Mouse (Mus musculus) retina, adult 2 months (tissue): ENCODE measurements around the gene Nrp1.

Source experiments
- DNase-seq: peaks from one replicate; pipeline ENCODE4 v3.0.0-alpha.2; 2012; ENCODE audit warnings: low read depth, low spot score

Nrp1 gene

DNA sequence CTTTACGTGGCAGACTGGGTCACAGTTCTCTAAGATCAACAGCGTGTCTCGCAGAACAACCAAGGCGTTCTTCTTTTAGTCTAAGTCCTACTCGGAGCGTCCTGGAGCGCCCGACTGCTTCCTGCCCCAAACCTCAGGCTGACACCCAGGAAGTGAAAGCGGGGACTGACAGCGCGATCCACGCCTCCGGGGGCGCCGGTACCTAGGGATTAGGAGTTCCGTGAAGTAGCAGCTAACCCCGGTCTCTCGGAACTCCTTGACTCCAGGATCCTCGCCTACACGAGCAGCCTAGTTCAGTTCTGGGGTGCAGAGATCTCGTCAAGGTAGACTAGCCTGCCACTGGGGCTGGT is at the start of gene Nrp1:
Nrp1 (plus strand) TSS at position 199 of the 350 bp plus-strand sequence.
- no peak for DNase-seq

DNA sequence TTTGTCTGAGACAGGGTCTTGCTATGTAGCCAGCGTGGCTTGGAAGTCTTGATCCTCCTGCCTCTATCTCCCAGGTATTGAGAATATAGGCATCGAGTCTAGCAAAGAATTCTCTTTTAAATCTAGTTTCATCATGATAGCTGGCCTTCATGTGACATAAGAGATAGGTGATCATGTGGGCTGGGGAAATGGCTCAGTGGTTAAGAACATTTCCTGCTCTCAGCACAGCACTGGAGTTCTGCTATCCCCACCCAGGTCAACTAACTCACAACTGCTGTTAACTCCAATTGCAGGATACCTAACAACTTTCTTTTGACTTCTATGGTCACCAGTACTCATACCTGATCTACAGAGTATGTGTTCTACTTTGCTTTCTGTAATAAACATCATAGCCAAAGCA is 37.6 kb upstream of the Nrp1 start:
- no peak for DNase-seq

DNA sequence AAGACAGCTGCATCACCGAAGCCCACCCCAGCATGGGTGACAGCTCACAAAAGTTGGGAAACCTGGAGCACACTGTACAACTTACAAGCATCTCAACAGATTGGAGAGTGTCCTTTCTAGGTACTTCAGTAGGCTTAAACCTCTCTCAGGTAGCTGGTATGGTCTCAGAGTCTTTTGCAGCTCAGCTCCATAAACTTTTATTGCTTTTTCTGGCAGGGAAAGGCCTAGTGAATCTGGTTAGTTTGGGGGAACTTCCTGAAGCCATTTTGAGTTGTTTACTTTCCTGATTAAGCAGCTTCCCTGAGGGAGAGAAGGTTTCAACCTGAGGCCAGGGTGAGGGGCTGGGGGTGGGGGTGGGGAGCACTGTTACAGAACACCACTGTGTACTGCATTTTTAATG is 31.1 kb upstream of the Nrp1 start:
- no peak for DNase-seq

DNA sequence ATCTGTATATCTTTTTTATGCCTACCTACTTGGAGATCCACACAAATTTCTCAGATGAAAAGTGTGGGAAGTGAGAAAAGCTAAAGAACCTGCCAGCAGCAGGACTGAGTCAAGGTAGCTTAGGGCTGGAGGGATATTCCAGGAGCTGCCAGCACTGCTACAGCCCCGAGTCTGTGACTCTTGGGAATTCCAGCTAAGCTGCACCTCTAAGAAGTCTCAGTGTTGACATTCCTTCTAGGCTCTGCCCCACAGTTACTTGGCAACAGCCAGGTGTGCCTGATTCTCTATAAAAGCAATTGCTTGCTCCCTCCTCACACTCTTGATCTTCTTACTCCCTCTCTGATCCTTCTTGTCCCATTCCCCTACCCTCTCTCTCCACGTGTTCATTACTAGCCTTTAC is 30.5 kb upstream of the Nrp1 start:
- no peak for DNase-seq

DNA sequence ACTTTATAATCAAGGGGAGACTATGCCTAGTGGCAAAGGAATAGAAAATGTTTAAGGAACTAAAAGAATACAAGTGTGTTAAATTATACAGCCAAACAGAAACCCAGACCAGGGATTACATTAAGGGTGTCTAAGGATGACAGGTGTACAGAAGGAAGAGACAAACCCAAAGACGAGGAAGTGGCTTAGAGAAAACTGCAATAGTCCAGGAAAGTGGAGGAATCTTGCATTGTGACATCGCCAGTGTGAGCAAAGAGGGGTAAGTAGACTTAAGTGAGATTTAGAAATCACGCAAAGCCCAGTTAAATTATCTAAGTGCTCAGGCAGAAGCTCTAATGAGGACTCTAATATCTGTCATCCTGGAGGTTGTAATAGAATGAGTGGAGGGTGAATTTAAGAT is 28.9 kb upstream of the Nrp1 start:
- no peak for DNase-seq

DNA sequence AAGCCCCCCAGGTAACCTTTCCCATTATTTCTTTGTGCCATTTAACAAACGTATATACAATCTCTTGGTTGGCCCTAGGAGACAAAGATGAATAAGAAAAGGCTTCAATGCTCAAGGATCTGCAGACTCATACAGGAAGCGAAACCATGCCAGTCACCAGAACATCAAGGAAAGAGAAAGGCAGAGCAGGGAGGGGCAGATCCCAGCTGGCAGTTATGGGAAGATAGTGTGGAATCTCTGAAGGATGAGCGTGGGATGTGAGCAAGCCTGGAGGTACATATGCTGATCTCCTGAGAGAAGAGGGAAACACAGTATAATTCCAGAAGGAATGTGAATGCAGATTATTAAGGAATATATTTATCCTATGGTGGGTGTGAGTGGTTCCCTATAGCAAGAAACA is 22.4 kb upstream of the Nrp1 start:
- no peak for DNase-seq

DNA sequence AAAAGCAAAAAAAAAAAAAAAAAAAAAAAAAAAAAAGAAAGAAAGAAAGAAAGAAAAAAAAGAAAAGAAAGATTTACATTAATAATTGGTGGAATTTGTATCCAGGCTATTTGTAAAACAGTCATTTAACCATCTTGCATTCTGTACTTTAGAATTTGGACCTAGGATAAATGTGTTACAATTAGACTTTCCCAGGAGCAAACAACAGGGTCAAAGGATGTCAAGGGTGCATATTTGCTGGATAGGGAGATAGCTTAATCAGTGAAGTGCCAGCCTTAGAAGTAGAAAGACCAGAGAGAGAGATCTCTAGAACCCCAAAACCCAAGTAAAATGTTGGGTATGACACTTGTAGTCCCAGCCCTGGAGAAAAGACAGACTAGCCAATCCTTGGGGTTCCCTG is 19.5 kb upstream of the Nrp1 start:
- no peak for DNase-seq

DNA sequence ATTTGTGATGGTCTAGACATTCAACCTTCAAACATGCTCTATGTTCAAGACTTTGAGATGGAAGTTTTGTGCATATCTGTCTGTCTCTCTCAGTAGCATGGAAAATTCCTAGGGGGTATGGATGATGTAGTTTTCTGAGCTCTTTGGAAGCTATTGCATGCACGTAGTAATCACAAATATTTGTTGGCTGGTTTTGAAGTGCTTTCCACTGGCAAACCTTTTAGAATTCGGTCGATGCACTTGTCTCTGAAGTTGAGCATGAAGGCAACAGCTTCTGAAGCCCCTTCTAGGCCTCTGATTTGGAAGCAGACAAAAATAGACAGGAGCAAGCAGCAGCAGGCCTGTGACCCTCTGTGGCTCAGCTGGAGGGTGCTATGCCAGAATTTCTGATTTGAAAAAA is 18.9 kb upstream of the Nrp1 start:
- DNase-seq, result no peak

DNA sequence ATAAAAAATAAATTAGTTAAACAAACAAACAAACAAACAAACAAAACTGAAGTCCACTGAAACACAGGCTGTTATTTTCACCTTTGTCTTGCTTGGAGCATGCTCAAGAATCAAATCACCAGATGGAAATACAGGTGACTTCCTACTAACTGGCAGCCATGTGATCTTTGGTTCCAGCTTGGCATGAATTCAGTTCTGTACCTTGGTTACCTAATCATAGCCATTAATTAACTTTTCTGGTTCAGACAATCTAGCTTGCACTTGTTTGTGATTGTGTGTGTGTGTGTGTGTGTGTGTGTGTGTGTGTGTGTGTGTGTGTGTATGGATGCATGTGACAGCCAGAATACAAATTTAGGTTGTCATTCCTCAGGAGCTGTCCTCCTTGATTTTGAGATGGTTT is 8.0 kb upstream of the Nrp1 start:
- no peak for DNase-seq

DNA sequence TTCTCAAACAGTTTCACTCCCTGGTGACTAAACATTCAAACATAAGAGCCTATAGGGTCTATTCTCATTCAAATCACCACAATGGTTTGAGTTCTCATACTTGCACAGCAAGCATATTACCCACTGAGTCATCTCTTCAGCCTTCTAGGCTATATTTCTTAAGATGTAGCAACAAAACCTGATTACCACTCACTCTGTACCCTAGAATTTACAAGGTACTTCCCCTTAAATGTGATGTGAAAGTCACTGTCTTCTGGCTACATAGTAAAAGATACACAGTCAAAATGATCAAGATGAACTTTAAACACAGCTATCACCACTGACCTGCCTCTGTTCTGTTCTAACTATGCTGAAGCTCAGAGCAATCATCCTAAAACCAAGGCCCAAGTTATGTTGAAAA is 7.2 kb upstream of the Nrp1 start:
- DNase-seq, result no peak

DNA sequence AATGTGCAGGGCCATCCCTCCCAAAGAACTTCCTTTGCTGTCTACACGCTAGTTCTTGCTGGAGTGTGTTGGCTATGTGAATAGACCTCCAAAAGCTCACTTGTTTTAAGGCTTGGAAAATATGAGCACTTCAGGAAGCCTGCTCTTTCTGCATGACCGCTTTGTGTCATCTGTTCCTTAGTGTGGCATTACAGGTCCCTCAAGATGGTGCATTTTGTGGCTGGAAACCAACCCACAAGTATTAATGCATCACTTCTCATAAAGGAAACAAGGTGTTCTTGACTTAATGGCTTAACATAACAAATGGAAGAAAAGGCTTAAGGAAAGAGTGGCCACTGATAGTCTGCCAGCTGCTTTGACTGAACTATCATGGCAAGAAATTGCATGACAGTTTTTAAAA is 5.6 kb upstream of the Nrp1 start:
- no peak for DNase-seq

DNA sequence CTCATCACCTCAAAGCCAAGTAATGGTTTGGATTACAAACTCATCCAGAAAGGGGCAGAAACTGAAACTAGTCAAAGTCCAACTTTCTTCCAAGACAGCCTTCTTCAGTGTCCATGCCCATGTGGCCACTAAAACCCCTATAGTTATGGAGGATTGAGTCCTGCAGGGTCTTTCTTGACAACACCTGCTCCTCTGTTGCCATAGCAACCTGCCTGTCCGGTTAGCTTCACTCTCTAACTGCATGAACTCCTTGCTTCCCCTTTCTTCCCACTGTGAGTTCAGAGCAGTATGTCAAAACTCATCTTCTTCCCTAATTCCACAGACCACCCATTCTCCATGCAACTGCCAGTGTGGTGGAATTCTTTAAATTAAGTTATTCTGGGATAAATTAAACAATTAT is 4.4 kb upstream of the Nrp1 start:
- DNase-seq, result no peak

DNA sequence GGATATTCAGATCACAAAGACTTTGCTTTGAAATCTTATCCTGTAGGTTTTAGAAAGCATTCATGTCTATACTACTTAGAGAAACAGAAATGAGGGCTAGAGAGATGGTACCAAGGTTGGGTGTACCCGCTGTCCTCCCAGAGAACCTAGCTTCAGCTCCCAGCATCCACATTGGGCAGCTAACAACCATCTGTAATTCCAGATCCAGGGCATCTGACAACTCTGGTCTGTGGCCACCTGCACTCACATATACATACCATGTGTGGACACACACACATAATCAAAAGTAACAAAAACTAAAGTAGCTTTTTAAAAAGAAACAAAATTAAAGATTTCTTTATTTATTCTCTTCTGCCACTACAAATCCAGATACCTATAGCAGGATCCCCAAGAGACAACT is 3.3 kb upstream of the Nrp1 start:
- DNase-seq, result no peak

DNA sequence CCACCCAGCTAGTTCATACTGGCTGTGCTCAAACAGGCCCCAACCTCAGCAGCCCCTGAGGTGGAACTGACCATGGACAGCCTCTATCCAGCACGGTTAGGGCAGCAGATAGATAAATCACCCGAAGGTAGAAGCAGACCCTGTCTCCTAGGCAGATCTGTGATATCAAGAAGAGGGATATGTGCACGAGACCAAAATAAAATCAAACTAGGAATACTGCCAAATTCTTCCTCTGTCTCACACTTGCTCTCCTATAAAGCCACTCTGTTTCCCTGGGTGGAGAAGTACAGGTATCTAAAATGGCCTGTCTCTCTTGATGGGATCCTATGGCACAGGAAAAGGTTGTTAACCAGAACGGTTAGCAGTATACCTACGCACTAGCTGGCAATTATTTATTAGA is 2.2 kb upstream of the Nrp1 start:
- no peak for DNase-seq

DNA sequence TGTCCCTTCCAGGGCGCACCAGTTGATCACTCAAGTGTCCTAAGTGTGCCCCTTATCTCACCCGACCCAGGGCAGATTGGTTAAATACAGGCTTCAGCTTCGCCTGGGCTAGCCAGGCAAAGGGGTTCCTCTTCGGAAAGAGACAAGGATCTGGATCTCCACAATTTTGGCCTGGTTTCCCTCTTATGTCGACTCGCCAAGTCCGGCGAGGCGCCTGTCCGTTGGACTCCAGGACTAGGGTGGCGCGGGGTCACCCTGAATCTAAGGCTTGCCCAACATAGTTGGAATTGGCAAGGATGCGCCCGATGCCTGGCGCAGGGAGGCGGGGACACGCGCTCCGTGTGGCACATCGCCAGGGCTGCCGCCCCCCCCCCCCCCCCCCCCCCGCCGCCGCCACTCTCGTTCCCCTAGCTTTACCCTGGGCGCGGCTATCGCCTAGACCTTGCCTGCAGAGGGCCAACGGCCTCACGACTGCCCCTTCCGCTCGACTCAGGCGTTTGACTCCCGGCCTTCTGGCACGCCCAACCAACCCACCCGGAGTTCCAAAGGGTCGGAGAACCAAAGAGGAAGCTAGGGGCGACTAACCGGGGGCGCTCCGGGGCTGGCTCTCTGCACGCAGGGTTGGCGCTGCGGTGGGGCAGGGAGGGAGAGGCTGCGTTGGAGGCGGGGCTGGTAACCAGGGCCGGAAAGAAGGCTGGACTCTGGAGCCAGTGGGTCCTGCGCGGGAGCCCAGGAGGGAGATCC is 1.4 kb upstream of the Nrp1 start:
- DNase-seq, result no peak

DNA sequence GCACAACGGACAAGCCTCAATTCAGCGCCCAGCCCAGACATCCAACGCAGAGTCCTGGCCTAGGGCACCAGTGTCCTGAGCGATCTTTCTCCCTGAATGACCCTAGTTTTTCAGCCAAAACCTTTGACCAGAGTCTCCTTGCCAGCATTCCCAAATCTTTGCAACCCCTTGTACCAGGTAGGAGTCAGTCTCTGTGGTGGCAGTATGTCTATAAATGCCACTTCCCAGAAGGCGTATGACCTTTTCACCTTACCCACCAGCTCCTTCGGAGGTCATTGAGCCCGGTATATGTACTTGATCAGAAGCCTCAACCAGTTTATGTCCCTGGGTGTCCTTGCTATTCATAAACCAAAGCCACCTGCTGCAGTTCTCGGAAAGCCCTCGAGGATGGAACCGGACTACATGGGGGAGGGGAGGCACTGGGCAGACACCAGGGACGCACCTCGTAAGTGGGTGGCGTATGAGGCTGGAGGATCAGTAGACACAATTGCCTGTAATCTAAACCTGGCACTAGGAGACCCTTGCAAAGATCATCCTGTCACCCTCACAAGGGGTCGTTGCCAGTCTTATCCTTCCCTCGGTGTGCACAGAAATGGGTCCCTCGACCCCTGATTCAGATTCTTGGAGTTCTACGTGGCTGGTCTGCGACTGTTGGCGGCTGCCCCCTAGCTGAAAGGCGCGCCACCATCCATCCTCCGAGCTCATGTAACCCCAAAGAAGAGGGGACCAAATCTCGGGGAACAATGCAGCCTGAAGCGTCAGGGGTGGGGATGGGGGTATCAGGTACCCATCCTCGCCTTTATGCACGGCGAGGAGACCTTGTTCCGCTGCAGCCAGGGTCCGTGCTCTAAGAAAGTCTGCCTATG is 631 bp upstream of the Nrp1 start:
- DNase-seq, result no peak

DNA sequence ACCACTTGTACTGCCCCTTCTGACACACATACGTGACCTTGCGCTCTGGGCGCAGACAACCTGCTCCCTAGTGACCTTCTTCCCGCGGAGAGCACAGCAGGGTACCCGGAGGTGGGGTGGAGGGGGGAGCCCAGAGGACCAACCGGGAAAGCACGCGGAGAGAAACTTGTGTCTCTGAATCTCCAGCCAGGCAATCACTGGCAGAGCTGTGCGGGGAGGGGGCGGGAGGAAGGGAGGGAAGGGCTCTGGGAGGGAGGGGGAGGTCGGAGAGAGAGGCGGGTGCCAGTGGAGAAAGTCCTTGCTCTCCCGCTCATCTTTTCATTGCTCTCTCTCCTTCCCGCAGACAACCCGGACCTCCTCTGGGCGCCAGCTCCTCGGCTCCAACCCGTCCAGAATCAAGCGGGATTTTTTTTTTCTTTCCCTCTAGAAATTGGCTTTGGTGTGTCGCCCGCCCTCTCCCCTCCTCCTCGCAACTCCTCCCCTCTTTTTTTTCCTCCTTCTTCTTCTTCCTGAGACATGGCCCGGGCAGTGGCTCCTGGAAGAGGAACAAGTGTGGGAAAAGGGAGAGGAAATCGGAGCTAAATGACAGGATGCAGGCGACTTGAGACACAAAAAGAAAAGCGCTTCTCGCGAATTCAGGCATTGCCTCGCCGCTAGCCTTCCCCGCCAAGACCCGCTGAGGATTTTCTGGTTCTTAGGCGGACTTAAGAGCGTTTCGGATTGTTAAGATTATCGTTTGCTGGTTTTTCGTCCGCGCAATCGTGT is 534 bp downstream of the Nrp1 start:
- DNase-seq, result no peak

DNA sequence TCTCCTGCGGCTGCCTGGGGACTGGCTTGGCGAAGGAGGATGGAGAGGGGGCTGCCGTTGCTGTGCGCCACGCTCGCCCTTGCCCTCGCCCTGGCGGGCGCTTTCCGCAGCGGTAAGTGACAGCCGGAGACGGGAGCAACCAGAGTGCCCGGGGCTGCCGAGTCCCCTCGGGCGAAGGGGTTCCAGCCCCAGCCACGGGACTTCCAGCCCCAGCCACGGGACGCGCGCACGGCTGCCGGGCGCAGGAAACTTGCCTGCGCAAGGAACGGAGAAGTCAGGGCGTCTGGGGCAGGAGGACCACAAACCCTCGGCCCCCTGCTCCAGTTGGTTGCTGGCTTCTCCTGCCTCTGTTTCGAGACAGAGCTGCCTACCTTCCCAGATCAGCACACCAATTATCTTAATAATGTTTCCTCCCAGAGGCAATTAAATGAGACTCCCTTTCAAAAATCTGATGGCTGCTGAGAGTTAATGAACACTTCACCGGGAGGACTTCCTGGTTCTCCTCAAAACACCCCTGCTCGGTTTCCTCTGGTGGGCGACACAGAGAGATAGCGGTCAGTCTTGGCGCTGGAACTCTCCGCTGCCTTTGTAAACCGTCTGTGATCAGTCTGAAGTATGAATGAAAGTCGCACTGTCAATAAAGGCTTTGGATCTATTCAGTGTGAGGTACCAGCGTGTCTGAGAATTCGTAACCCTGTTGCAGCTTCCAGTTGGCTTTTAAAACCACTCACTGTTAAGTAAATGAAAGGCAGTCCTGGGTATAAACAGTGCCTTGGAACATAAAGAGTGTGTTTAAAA is 1.3 kb downstream of the Nrp1 start:
- DNase-seq, result no peak

DNA sequence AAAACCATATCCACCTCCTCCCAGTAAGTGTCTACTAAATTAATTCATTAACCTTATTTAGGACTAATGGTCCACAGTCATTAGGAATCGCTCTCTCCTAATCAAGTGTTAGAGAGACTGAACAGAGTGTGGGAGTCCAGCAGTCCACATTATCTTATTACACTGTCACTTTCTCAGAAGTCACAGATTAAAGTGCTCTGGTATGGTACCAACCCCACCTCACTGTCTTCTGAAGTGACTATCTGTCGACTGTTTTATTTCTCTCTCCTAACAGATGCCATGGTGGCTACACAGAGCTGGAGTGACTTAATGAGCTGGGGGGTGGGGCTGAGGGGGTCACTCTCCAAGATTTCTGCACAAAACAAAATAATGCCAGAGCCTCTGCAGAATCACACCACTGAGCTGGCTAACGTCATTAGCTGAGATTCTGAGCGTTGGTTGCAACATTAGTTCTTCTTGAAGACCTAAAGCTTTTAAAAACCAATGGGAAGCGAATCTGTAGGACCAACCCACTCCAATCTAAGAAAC is 3.0 kb downstream of the Nrp1 start:
- DNase-seq, result no peak

DNA sequence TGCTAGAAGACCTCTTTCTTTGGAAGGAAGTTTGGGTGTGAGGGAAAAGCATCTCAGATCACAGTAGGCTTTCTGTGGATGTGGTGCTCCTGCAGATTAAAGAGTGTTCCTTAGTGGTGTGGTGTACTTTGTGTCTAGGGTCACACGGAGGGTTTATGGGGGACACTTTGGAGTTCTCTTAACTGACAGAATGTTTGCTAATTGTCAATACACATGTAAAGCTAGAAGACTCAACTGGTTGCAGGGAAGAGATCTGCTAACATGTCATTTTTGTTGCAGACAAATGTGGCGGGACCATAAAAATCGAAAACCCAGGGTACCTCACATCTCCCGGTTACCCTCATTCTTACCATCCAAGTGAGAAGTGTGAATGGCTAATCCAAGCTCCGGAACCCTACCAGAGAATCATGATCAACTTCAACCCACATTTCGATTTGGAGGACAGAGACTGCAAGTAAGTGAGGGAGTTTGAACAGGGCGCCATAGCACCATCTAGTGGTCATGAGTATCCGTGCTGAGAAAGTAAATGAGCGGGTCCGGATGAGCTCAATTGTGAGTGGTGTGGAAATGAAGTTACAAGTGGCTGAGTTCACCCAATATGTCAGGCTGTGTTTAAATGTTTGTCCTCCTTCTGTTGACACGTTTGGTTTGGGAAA is 4.7 kb downstream of the Nrp1 start:
- DNase-seq, result peak; percentile 52

DNA sequence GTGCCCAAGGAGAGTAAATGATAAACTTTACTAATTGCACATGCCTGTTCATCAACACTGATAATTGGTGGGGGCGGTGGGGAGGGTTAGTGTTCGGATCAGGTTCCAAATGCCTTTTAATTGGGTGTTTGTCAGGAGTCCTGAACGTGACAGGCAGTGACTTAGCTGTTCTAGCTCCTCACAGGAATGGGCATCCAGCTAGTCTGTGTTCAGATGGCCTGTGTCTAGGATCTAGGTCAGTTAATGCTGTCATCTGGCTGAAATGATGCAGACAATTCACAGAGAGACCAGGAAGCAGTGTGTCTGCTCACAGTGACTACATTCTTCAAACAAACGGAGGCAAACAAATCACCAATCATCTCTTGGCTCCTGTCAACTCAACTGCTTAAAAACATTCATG is 12.1 kb downstream of the Nrp1 start:
- no peak for DNase-seq
